Mouse (Mus musculus) heart, postnatal 25 days (tissue): ENCODE data around the gene Slc25a16. TPM values are rescaled to one million over a fixed set of nuclear protein-coding genes. Genes with fewer than 3 reads are reported as not detected.

ENCODE experiments used
- DNase-seq: peaks from one replicate; pipeline ENCODE4 v3.0.0; 2022; ENCODE audit warnings: low spot score
- intact Hi-C: fragments of 180-260 bp; cut with DNase I; formaldehyde crosslinking; loops from one replicate; pipeline ENCODE4 v1.15.1; 2025
- total RNA-seq, 2 experiments: library from RNA; stranded (reverse); gene quantifications; 2 replicates each; pipeline ENCODE4 v1.2.3; 2021

The Slc25a16 gene
- total RNA-seq = 10 to 100 TPM; 23.0 to 23.2 TPM

DNA sequence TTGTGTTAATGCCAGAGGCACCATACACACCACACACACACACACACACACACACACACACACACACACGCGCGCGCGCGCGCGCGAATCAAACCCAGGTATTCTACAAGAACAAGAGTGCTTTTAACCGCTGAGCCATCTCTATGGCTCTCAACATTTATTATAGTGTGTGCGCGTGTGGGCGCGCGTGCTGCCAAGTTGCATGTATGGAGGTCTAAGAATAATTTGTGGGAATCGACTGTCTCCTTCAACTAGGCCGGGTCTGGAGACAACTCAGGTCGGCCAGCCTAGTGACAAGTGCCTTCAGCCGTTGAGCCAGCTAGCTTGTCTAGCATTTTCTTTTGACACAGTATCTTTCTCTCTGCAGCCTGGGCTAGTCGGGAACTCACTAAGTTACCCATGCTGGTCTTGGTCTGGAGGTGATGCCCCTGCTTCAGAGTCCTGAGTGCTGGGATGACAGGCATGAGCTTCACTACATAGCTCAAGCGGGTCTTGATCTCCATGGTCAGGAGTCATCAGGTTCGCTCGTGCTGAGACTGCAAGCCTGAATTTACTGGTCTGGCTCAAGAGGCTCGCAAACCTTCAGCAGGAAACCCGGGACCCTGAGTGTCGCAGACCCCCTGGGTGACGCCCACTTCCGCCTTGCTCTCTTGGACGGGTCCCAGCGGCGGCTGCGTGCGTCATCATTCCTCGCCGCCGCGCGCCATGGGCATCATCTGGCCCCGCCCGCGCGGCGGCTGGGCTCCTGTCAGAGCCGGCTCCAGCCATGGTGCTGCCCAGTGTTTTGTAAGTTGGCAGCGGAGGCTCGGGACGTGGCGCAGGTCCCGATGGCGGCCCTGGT is at the start of gene Slc25a16:
Slc25a16 (plus strand) TSS at position 709 of the 841 bp plus-strand sequence.
- intact Hi-C loops = loop anchor here (2.0 kb wide), 1 partner anchor 55 kb away; no protein-coding TSS in a partner anchor

DNA sequence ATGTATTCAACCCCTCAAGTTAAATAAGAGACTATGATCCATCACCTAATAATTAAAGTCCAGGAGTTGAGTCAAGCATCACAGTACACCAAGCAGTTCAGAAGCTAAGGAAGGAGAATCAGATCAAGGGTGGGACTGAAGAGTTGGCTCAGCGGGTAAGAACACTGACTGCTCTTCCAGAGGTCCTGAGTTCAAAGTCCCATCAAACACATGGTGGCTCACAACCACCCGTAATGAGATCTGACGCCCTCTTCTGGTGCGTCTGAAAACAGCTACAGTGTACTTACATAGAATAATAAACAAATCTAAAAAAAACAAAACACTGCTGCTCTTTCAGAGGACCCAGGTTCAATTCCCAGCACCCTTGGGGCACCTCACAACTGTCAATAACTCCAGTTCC is 45.6 kb upstream of the Slc25a16 start:
- intact Hi-C loops = no loop called here
- no peak for DNase-seq

More for the DNA sequence above, at the start of gene Slc25a16:
- peak; percentile 81 for DNase-seq

DNA sequence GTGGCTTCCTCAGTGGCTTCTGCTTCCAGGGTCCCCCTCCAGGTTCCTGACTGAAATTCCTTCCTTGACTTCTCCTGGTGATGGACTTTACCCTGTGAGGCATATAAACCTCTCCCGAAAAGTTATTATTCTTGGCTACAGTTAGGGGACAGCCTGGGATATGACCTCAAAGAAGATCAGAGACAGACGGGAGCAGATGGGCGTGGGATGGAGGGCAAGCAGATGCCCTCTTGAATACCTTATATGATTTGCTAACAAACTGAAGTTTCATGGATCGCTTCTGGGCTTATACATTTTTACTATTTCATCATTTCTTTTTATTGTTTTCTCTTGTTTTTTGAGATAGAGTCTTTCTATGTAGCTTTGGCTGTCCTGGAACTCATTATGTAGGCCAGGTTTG is 44.9 kb upstream of the Slc25a16 start:
- DNase-seq = no peak
- intact Hi-C loops = no loop called here

DNA sequence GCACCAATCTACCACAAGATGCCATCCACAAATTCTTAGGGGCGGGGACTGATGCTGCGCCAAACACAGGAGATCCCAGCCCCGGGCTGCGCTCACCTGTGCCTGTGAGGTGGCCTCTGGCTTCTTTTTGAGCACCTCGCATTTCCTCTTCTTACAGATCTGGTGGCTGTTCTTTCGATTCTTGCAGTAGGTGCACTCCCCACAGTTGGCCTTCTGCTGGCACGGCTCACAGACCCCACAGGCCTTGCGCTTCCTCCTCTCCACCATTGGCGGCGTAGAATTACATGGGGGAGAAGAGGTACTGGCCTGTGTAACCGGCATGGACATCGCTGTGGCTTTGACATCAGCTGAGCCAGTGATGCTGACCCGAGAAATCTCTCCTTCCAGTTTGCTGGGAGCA is 42.4 kb upstream of the Slc25a16 start:
- intact Hi-C loops = no loop called here
- no peak for DNase-seq

DNA sequence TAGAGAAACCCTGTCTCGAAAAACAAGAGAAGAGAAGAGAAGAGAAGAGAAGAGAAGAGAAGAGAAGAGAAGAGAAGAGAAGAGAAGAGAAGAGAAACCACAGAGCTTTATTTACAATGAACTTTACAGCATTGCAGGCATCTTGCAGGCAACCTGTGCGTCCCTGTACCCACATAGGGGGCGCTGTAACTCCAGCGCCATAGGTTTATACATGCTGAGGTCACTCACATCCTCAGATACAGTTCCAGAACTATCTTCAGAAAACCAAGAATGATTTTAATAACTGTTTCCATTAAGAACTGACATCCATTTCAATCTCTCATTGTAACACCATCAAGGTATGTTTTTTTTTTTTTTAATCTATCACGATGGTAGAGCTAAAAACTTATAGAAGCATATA is 39.2 kb upstream of the Slc25a16 start:
- intact Hi-C loops = no loop called here

DNA sequence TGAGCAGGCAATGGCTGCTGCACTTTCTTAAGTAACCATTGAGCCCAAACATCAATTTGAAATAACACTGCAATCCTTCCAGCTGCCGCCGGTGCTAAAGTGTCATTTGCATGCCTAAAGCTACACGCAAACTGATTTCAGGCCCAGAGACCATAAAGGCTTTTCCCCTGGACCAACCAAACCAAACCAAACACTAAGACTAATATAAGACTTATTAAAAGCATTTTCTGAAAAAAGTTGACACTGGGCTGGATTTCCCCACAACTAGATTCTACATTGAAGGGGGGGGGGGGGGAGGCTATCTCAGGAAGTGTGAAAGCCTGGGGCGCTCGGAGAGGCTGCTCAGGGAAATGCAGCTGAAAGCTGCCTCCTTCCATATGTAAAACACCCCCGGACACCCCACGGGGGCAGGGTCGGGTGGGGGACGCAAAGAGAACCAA is 36.5 kb upstream of the Slc25a16 start:
- intact Hi-C loops = no loop called here
- no peak for DNase-seq

More for the DNA sequence above, 39.2 kb upstream of the Slc25a16 start:
- DNase-seq = no peak

DNA sequence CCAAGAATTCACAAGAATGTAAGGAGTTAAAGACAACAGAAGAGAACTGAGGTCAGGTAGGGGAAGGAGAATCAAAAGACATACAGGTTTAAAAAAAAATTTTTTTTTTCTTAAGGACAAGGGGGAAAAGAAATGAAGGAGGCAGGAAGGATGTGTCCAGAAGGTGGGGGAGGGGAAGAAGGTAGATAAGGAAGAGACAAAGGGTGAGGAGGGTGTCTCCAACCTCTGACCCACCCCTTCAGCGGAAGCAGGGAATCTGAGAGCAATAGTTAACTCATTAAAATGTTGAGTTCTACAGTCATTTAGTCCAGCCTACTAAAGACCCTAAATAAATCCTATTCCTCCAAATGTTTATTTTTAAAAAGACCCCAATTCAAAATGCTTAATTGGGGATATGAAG is 35.9 kb upstream of the Slc25a16 start:
- no peak for DNase-seq
- intact Hi-C loops = no loop called here

DNA sequence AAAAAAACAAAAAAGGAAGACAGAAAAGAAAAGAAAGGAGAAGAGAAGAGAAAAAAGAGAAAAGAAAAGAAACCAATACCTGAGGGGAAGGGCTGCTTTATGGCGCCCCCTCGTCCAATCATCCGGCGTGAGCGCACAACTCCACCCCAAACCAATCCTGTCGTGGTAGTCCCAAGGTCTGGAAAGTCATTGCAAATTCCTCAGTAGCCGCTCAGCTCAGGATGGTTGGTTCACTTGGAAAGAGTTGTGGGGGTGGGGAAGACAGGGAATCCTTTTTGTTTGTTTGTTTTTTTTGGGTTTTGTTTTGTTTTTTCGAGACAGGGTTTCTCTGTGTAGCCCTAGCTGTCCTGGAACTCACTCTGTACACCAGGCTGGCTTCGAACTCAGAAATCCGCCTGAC is 35.0 kb upstream of the Slc25a16 start:
- intact Hi-C loops = no loop called here
- no peak for DNase-seq

DNA sequence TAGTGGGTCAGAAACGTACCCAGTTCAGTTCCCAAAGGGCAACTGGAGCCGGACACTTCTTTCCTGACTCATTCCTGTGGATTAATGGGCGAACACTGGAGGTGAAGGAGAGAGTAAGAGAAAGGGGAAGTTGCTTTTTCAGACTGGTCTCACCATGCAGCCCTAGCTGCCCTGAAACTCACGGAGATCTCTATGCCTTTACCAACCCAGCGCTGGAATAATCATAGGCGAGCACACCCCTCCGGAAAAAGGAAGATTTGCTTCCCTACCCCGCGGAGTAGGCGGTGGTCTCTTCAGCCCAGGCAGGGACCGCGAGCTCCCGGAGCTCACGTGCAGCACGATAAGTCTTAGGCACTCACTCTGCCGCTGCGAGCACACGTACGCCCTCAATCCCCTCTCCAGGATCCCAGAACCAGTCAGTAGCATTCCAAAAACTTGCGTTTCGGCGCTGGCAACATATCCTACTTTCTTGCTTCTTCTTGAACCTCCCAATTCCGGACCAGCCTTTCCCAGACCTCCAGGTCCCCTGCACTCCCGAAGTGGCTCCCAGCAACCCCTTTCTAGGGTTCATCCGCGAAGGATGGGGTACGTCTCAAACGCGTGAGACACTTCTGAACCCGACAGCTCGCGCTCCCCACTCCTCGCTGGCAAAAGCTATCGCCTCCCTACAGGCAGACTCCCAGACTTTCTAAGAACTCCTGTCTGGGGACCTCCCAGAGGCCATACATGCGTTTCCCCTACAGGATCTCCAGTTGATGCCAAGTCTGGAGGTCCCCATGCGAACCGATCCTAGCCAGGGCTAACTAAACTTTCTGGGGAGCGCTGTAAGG is 34.2 kb upstream of the Slc25a16 start:
- no peak for DNase-seq
- intact Hi-C loops = loop anchor here (2.0 kb wide), 1 partner anchor 21 kb away; no protein-coding TSS in a partner anchor

DNA sequence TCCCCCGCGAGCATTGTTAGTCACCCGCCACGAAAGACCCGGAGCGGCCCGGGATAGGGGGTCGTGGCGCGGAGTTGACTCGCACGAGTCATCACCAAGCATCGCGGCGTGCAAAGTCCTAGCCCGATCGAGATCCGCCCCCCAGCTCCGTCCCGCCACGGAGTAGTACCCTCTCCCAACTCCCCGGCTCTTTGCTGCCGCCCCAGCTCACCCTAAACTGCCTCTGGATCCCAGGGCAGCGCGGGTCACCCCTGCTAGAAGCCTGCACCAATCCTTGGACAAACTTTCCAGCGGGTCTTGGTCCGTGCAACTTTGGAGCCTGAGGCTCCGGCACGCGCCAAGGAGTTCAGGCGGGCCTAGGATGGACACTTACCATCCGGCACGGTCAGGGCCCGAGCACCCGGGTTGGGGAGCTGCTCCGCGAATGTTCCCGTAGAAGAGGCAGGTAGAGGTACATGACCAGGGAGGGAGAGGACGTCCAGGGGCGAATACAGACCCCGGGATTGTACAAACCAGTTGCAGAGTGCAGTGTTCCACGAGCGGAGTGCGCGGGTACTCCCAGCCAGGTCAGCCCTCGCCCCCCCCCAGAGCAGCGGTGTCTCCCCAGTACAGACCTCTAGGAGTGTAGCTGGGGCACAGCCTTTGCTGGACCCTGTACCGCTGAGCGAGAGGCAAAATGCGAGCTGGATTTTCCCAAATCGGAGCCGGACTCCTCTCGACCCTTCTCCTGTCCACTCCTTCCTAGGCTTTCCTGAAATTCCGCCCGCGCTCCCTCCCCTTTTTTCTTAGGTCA is 33.4 kb upstream of the Slc25a16 start:
- intact Hi-C loops = loop anchor here (2.0 kb wide), 1 partner anchor 22 kb away; no protein-coding TSS in a partner anchor
- no peak for DNase-seq

DNA sequence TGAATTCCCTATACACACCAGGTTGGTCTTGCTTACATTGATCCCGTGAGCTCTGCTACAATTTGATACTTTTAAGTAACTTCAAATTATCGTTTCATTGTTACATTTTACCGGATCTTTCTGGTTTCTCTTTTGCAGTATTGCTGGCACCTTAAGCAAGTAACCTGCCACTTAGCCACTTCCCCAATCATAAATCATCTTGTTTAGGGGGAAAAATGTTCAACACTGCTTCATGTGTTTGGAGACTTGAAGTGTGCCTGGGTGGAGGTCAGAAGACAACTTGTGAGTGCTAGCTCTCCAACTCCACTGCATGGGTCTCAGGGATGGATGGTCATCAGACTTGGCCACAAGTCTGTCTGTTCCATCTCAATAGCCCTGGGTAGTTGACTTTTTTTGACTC is 29.4 kb upstream of the Slc25a16 start:
- intact Hi-C loops = no loop called here
- DNase-seq = no peak

DNA sequence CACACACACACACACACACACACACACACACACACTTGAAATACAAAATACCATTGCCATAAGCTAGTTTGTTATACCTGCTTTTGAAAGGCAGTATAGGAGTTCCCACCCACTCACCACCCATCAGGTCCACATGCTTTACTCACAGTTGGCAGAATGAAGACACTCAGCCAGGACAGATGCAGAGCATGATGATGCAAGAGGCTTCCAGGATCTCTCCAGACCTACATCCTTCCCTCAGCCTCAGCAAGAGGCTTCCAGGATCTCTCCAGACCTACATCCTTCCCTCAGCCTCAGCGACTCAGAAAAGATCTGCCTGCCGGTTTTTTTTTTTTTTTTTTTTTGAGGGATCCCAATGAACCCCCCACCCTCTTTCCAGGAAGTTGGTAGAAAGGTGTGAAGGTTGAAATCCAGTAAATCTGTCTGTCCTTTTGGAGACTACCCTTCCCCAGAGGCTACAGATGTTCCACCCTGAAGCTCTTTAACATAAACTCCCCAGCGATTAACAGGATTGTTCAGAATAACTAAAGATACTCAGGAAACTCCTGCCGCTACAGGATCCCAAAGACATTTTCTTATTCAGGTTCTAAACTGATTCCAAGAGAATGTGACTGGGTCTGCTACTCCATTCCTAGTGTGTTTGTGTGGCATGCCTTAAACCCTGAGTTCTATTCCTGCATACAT is 27.7 kb upstream of the Slc25a16 start:
- no peak for DNase-seq
- intact Hi-C loops = no loop called here

DNA sequence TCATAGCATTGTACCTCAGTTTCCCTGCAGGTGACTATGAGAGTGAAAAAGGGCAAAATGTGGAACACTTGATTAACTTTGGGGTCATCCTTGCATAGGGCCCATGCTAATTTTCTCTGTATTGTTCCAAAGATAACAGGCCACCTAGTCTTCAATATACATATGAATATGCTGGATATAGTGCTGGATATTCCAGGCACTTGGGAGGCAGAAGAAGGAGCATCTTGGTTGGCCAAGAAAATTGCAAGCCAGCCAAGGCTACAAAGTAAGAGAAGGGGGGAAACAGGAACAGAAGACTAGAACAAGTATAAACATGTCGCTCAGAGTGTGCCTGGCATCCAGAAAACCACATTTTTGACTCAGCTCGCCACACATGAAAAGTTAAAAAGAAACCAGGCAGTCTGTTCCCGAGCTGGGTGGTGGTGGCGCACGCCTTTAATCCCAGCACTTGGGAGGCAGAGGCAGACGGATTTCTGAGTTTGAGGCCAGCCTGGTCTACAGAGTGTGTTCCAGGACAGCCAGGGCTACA is 27.0 kb upstream of the Slc25a16 start:
- intact Hi-C loops = no loop called here

DNA sequence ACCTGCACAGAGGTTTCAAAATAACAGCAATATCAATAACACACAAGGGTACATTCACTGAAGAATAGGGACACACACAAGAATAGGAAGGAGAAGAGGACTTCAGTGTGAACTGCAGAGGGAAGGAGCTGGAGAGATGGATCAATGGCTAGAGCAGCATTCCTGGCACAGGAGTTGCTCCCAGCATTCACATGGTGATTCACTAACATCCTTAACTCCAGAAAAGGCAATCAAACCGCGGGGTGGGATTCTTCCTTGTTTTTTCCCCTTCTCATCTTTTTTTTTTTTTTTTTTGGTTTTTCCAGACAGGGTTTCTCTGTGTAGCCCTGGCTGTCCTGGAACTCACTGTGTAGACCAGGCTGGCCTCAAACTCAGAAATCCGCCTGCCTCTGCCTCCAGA is 26.0 kb upstream of the Slc25a16 start:
- intact Hi-C loops = no loop called here
- no peak for DNase-seq

More for the DNA sequence above, 27.0 kb upstream of the Slc25a16 start:
- DNase-seq = no peak

DNA sequence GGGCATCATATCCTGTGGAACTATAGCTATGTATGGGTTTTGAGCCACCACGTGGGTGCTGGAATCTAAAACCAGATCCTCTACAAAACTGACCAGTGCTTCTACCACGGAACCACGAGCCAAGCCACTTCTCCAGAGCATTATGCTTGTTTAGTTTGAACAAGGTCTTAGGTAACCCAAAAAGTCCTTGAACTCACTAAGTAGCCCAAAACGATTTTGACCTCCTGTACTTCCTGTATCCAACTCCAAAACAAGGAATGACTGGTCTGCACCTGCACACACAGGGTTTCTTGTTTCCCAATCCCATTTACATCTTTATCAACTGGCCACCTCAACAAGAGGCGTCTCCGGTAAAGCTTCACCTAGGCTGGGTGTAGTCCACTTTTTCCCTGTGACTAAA is 25.0 kb upstream of the Slc25a16 start:
- no peak for DNase-seq
- intact Hi-C loops = no loop called here

DNA sequence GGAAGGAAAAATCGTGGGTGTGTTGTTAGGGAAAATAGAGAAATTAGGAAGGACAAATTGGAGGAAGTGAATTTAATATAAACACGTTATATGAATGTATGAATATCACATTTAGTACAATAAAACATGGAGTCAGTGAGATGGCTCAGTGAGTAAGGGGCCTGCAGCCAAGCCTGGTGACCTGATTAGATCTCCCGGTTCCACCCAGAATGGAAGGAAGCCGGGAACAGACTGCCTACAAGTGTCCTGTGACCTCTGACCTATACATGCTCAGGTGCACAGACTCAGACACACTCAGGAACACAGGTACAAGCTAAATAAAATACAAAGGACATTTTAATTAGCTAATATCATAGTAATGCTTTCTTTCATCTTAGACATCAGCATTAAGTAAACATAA is 24.4 kb upstream of the Slc25a16 start:
- DNase-seq = no peak
- intact Hi-C loops = no loop called here

DNA sequence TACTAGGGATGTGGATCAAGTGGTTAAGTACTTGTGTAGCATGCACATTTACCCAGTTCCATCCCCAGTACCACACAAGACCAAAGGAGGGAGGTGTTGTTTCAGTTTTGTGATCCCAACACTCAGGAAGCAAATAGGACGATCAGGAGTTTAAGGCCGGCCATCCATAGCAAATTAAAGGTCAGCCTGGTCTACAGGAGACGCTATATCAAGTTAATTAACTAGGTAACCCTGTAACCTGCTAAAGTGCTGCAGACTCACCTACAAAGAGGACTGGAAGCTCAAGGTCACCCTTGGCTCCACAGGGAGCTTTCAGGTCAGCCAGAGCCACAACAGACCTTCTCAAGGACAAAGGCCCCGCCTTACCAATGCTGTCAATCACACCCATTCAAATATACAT is 23.7 kb upstream of the Slc25a16 start:
- DNase-seq = no peak
- intact Hi-C loops = no loop called here

DNA sequence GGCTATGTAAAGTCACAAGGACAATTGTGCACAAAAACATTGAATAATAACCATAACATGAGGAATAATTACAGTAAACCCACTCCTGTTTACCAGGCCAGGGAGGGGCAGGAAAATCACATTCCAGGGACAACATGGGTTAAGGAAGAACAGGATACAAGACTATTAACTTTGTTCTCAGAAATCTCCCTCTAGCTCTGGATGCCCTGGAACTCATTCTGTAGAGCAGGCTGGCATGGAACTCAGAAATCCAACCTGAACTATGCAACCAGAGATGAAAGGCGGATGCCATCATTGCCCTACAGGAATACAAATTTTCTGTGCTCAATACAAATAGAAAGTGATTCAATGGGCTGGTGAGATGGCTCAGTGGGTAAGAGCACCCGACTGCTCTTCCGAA is 23.0 kb upstream of the Slc25a16 start:
- intact Hi-C loops = no loop called here
- DNase-seq = no peak

DNA sequence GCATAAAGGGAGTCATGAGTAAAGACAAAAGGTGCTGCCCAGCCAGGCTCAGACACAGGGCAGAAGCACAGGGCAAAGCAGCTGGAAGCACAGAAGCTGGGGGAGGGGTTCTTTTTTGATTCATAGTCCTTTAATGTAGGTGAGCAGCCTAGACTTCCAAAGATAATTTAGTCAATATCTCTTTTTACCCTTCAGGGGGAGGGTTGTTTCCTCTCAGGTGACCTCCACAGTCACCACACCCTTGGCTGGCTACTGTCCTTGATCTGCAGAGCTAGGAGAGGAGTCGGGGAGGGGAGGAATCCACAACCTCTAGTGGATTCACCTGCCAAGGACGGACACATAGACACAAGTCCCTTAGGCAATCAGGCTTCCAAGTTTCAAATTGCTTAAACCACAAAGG is 22.4 kb upstream of the Slc25a16 start:
- intact Hi-C loops = no loop called here
- DNase-seq = no peak
